Mouse (Mus musculus) ZHBTc4 (cell line): Measurements from ENCODE around the gene Lkaaear1.

Experiments
- DNase-seq: peaks from one replicate; pipeline ENCODE4 v3.0.0-alpha.2; 2011; ENCODE audit warnings: low read depth, low spot score

Gene Lkaaear1

DNA sequence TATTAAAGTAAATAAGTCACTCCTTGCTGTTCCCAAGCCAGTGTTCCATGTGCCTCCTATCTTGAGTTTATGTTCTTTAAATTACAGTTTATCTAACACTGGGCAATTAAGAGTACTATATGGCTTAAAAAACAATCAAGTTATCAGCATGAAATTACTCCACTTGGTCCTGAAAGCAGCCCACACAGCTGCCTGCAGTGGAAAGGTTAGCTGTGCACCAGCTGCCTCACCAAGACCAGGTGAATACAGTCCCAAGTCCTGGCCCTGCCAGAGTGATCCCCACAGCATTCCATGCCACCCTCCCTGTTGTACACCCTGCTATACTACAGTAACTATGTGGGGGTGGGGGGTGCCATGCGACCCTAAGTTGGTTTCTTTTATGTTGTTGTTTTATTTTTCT, 44.7 kb downstream of the Lkaaear1 start:
- DNase-seq, result no peak

DNA sequence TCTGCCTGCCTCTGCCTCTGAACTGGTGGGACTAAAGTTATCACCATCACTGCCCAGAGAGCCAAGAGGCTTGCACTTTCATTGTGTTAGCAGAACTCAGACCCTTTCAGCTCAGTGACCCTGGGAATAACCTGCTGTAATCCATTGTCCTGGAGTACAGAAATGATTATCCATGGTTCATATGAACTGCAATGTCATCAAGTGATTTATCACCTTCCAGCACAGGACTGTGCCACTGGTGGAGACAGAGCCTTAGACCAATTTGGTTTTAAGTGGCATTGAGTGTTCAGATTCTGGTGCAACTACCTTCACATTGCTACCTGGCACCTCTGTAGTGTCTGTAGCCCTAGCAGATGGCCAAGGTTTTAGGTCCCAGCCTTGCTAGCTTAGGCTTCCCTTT, 45.2 kb downstream of the Lkaaear1 start:
- DNase-seq, result no peak

DNA sequence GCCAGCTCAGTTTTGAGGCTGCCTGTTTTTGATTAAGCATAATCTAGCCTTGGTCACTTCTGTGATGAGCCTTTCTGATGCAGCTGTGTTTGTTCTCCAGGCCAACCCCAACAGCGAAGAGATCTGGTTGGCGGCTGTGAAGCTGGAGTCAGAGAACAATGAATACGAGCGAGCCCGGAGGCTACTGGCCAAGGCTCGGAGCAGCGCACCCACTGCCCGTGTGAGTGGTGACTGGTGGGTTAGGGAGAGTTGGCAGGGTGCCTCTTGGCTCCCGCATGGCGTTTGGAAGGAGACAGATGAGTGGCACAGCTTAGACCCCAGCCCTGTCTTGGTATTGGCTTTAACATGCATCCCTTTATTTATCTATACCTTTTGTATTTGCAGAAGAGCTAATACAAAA, 49.3 kb downstream of the Lkaaear1 start:
- DNase-seq, result no peak
